Mouse (Mus musculus): Measurements from ENCODE around the gene Gm10974. TPM values are rescaled to one million over a fixed set of nuclear protein-coding genes. Genes with fewer than 3 reads are reported as not detected.

Gene Gm10974
- total RNA-seq, 2 experiments from 2014 or later: not detected

DNA sequence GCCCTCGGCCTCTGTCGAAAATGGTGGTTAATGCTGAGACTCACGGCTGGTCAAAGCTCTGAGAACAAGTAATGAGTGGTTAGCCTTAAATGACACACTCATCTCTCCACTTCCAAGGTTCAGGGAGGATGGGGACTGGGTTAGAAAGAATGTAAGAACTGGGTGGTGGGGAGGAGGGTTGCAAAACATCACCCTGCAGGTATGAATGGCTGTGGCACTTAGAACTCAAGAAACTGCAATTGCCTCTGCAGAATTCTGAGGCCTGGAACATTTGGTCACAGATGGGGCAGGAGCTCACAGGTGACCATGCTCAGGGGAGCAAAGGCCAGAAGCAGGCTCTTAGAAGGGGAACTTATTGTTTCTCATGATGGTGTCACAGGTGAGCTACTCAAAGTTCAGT lies 7.2 kb upstream of the Gm10974 start:
- no peak for DNase-seq (ENCODE audit: low spot score in 2 of 2)

GRCm38 (mm10) chr7:66359044-66359443 lies 6.7 kb upstream of the Gm10974 start:
- no peak for DNase-seq (ENCODE audit: low spot score in 2 of 2)

- no peak for DNase-seq (ENCODE audit: low spot score in 2 of 2)
These were observed 1.2 kb upstream of the Gm10974 start for GRCm38 (mm10) chr7:66364491-66364890.

DNA sequence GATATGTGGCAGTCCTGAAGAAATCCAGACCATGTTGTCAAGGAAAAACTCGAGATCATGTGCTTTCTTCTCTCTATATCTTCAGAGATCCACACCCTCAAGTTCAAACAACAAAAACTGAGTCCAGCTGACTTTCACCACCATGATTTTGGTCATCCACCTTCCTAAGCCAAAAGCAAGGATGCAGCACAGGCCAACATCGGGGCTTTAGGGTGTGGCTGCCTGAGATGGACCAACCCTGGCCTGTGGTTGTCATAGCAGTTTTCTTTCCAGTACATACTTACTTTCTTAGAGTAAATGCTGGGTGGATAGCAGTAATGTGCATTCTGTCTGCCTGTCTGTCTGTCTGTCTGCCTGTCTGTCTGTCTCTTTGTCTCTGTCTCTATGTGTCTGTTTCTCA lies 294 bp upstream of the Gm10974 start:
- DNase-seq (ENCODE audit: low spot score in 2 of 2): no peak

GRCm38 (mm10) chr7:66369071-66369933 lies 3.6 kb downstream of the Gm10974 start:
- no peak for DNase-seq (ENCODE audit: low spot score in 2 of 2)

GRCm38 (mm10) chr7:66369934-66370445 lies 4.3 kb downstream of the Gm10974 start:
- no peak for DNase-seq (ENCODE audit: low spot score in 2 of 2)

DNA sequence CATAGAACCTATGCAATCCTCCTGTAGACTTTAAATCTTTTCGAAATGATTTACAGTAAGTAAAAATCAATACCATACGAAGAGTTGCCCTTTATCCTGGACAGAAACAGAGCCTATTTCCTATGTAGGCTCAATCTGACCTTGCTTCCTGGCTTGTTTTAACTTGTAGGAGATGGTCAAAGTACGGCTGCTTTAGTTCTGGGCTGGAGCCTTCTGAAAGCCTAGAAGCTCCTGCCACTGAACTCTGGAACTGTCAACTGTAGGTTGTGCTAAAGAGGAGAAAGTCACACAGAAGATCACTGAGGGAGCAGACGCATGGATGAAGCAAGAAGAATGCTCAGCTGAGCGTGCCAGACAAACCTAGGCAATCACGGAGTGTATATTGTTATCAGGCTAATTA lies 5.3 kb downstream of the Gm10974 start:
- DNase-seq (ENCODE audit: low spot score in 2 of 2): no peak

DNA sequence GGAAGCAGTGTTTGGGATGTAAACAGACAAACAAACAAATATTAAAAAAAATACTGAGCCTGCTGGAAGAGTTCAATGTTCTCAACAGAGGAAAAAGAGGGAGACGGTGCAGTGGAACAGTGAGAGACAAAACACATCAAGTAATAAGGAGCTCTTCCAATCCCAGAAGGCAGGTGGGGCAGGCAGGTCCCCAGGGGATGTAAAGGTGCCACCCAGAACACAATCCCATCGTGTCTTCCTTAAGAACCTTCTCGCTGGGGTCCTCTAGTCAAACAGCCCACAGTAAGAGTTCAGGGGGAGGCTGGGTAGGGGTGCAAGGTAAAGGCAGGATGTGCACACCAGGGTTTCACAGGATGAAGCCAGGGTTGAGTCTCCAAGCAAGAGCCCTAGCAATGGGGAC lies 7.7 kb downstream of the Gm10974 start:
- DNase-seq (ENCODE audit: low spot score in 2 of 2): no peak

DNA sequence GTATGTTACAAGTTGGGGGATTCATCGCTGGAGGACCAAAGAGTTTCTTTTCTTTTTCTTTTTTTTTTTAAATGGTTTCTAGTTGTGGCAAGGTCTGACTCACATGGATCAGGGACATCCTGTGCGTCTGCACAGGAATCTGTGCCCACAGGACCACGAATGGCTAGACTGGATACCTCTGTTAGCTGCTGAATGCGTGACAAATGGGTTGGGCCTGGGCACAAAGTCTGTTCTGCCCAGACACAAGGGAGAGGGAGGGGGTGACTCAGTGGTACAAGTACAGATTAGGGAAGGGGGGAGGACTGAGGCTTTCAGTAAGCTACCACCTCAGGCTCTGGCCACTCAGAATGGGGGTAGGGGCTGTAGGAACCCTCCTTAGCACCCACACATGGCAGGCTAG lies 10.0 kb downstream of the Gm10974 start:
- DNase-seq (ENCODE audit: low spot score in 2 of 2): no peak

DNA sequence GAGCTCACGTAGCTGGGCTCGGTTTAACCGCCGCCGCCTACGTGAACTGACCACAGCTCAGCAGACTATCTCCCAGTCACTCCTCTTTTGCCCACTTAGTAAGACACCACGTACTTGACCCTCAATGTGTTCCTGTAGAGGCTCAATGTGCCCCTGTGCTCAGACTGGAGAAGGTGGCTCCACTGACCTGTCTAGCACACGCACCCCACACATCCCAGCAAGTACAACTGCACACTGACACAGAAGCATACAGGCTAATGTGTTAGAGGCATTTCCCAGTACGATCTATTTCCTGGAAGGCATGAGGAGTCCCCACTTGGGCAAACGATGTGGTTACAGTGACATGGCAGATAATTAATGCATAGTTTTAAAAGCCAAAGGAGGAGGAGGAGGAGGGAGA lies 10.9 kb downstream of the Gm10974 start:
- no peak for DNase-seq (ENCODE audit: low spot score in 2 of 2)

GRCm38 (mm10) chr7:66384213-66384612 lies 18.5 kb downstream of the Gm10974 start:
- DNase-seq (ENCODE audit: low spot score in 2 of 2): no peak

- DNase-seq (ENCODE audit: low spot score in 2 of 2): no peak
These were observed 19.2 kb downstream of the Gm10974 start for GRCm38 (mm10) chr7:66384891-66385290.

DNA sequence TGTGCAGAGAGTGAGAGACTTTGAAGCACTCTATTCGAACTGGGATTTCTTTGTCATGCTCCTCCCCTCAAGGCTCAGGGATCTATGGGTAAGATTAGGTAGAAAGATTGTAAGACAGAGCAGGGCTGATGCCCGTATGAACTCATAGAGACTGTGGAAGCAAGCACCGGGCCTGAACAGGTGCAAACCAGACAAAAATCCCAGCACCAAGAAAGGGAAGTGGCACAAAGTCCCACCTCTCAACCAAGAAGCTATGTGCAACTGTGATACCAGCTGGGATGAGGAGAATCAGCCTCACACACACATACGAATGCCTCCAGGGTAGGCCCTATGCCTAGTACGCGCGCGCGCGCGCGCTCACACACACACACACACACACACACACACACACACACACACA lies 20.1 kb downstream of the Gm10974 start:
- no peak for DNase-seq (ENCODE audit: low spot score in 2 of 2)

- DNase-seq (ENCODE audit: low spot score in 2 of 2): no peak
These were observed 20.7 kb downstream of the Gm10974 start for GRCm38 (mm10) chr7:66386411-66386810.

DNA sequence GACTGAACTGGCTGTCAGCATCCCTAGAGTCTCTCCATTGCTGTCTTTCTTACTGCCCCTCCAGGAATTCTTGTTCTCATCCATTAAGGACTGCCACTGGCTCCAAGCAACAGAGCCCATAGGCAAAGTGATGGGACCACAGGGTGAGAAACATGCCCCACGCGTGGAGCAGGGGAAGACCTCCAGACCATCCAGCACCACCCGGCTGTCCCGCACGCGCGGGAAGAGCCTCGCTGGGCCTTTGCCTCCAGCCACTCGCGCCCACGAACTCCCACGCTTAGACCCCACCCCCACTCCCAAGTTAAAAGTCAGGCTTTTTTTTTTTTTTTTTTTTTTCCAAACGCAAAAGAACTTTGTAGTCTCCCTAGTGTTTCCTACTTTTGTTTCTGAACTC lies 21.7 kb downstream of the Gm10974 start:
- DNase-seq (ENCODE audit: low spot score in 2 of 2): no peak

GRCm38 (mm10) chr7:66387813-66388521 lies 22.3 kb downstream of the Gm10974 start, which contains the start of gene Lrrk1:
Gene Lrrk1, minus strand, starts transcription at chr7:66388350.
- peak in 1 of 2 experiments; percentile 13 for DNase-seq (ENCODE audit: low spot score in 2 of 2)

DNA sequence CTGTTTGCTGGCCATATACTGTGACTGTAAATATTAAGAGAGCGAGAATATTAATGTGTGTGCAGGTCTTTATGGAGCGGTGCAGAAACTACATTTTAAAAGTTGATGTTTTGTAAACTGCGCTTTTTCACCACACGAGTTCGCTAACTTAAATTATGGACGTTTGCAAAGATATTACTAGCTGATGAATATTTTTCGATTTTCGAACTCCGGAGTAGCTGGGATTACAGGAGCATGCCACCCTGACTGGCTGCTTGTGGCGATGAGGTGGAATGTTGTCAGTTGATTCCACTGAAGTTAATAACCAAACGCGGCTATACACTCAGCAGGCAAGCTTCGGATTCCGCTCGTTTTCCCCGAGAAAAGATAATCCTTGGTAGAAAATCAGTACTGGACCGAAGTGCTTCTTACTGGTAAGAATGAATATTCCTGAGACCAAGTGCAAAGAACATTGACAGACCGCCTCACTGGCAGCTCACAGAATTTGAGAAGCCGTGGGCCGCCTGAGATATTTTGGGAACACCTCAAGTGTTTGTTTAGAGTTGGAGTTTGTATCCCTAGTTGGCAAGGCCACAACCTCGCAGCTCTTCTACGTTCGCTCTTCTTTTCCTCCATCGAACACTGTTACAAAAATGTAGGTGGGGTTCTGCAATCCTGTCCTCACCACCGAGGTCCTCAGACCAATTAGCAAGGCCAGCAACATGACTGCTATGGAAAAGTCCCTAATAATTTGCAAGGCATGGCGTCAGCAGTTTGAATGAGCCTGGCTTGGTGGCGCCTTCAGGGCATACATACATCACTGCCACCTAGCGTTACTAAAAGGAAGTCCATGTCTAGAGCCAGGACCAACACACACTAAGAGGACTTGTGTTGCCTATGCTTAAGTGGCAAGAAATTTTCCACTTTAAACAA lies 23.2 kb downstream of the Gm10974 start:
- peak; percentile 39 to 85 for DNase-seq (ENCODE audit: low spot score in 2 of 2)

DNA sequence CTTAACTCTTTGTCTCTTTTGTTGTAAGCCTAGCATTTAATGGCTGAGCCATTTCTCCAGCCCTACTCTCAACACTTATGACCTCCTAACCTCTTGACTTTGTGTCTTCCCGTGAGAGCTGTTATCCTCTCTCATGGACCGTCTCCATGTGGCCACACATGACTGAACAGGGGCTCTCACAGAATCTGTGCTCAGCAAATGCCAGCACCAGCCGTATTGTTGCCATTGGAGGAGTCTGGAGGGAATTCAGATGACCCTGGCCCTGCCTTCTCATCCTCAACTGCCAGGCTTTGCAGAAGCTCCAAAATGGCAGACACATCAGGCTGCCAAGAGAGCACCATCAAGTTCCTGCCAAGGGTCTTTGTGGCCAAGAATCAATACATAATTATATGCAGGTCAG lies 31.6 kb downstream of the Gm10974 start:
- DNase-seq (ENCODE audit: low spot score in 2 of 2): no peak

GRCm38 (mm10) chr7:66401605-66402004 lies 35.9 kb downstream of the Gm10974 start:
- DNase-seq (ENCODE audit: low spot score in 2 of 2): no peak

DNA sequence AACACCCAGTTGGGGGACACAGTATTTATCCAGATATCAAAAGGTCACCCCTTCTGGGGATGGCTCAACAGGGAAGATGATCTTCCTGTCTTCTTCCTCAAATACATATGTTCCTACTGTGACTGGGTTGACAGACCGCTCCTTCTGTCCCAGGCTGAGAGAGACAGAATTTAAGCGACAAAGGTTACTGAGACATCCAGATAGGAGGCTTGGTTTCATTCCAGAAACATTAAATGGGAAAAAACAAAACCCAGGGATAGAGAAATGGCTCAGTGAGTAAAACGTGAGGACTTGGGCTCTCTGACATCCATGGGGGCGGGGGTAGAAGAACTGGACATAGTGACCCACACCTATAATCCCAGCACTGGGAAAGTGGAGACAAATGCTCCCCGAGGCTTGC lies 37.2 kb downstream of the Gm10974 start:
- DNase-seq (ENCODE audit: low spot score in 2 of 2): no peak

- DNase-seq (ENCODE audit: low spot score in 2 of 2): no peak
These were observed 38.4 kb downstream of the Gm10974 start for GRCm38 (mm10) chr7:66404141-66404540.
